Mouse (Mus musculus) right cerebral cortex, adult 2 months (tissue): ENCODE measurements at regions not wholly inside any gene's neighbourhood (a gene's known extent, or its start where the extent isn't known, plus 50 kb on each side); places are given as distances from the start of the nearest gene placed in this dataset.

Experiments used
- DNase-seq, 2 experiments: peaks; one replicate each; pipeline ENCODE4 v3.0.0; 2021 to 2022; ENCODE audit warnings: low spot score in 2 of 2

- DNase-seq: peak; percentile 73 to 74
Measured at GRCm38 (mm10) chr16:78635257-78635656, 58.7 kb upstream of the D16Ertd472e start.

- no peak for DNase-seq
Measured at GRCm38 (mm10) chr16:78631797-78632196, 55.3 kb upstream of the D16Ertd472e start.

- no peak for DNase-seq
Measured at GRCm38 (mm10) chr16:78626803-78627202, 50.3 kb upstream of the D16Ertd472e start.
